In genomic region chr12:52120276-52120675, GRCm38 (mm10) we compare ENCODE assay signal across 15 mouse cellular contexts.
"Had no signal": no experiment of that assay in that cellular context is flagged by ENCODE, and none has a peak within 500 bp of the region (broad histone marks: within the 10 kb centered on the region; RNA-seq: fewer than 3 reads in every experiment).

No protein-coding gene starts in this region.

- DNase-seq: kidney, adult 2 months; kidney, postnatal 25 days; liver; lung, adult 2 months; lung, postnatal 36 days; right cerebral cortex, postnatal 4 days; thymus, postnatal 4 days had no signal

- H3K4me3 ChIP-seq: intestine, embryonic 15.5 days; kidney, embryonic 15.5 days; limb, embryonic 12.5 days; midbrain, embryonic 15.5 days; neural tube, embryonic 13.5 days had no signal

- H3K27ac ChIP-seq: intestine, embryonic 15.5 days; kidney, embryonic 15.5 days; limb, embryonic 12.5 days; liver, embryonic 14.5 days; midbrain, embryonic 15.5 days; neural tube, embryonic 13.5 days; stomach, postnatal 0 days had no signal

- ATAC-seq: intestine, embryonic 15.5 days; lung, postnatal 0 days; midbrain, embryonic 15.5 days had no signal
